Mouse (Mus musculus) heart, embryonic 13.5 days (tissue): ENCODE data around the gene Strn3. TPM values are rescaled to one million over a fixed set of nuclear protein-coding genes. Genes with fewer than 3 reads are reported as not detected.
"Not testable (repeated sequence)": the region's sequence is repeated elsewhere in the genome, so short reads cannot be mapped to it uniquely, and the experiment has no call there.

Experiments used
- ATAC-seq: fragments of 200-750 bp; cut with Nextera tagmentation; 2 replicates; pipeline ENCODE4 v1.8.0; 2017; ENCODE audit warnings: moderate TSS enrichment; ENCODE audit not compliant: insufficient number of reproducible peaks, low FRiP score, low TSS enrichment; ENCODE audit errors: extremely low read depth
- H3K27ac ChIP-seq: fragments of 300-500 bp; sonication (generic); replicated peaks from 2 replicates; pipeline ENCODE4 v1.5.1; 2015; ENCODE audit warnings: moderate library complexity, mild to moderate bottlenecking, inconsistent platforms
- H3K27me3 ChIP-seq: fragments of 300-500 bp; sonication (generic); replicated peaks from 2 replicates; pipeline ENCODE4 v1.6.1; 2015; ENCODE audit warnings: mild to moderate bottlenecking, inconsistent platforms
- H3K36me3 ChIP-seq: fragments of 300-500 bp; sonication (generic); 2 replicates; pipeline ENCODE4 v1.6.1; 2015; ENCODE audit warnings: mild to moderate bottlenecking, inconsistent platforms
- H3K4me1 ChIP-seq: fragments of 300-500 bp; sonication (generic); 2 replicates; pipeline ENCODE4 v1.6.1; 2015; ENCODE audit warnings: inconsistent platforms
- H3K4me2 ChIP-seq: fragments of 300-500 bp; sonication (generic); 2 replicates; pipeline ENCODE4 v1.6.1; 2015; ENCODE audit warnings: inconsistent platforms, mild to moderate bottlenecking, moderate library complexity
- H3K4me3 ChIP-seq: fragments of 300-500 bp; sonication (generic); 2 replicates; pipeline ENCODE4 v1.5.1; 2015; ENCODE audit warnings: moderate library complexity, mild to moderate bottlenecking, inconsistent platforms
- H3K9ac ChIP-seq: fragments of 300-500 bp; sonication (generic); 2 replicates; pipeline ENCODE4 v1.6.1; 2015; ENCODE audit warnings: inconsistent platforms, mild to moderate bottlenecking, moderate library complexity
- H3K9me3 ChIP-seq: fragments of 300-500 bp; sonication (generic); 2 replicates; pipeline ENCODE4 v1.6.1; 2016; ENCODE audit warnings: inconsistent platforms
- WGBS: fragments of 180-500 bp; shearing (Covaris S2); methylation state at CpG from one replicate; pipeline ENCODE4 v1.1.7; 2015; ENCODE audit warnings: mixed read lengths; 5-methylcytosine and 5-hydroxymethylcytosine counted together
- polyA plus RNA-seq: library from polyadenylated mRNA; unstranded; fragments of >200 nt; fragmentation: Nextera tagmentation; extraction: Ambion mirVana; gene quantifications from 2 replicates; pipeline ENCODE4 v1.2.1, GENCODE M21; 2015

The Strn3 gene
- polyA plus RNA-seq, 1 experiment from 2014 or later: 37.3 TPM

GRCm38 (mm10) chr12:51603306-51603705 is 88.4 kb downstream of the Strn3 start:
- H3K36me3 ChIP-seq: peaks cover 37% of the 10 kb centered on the region
- 92% methylated on average over 10 of the region's 10 CpGs for WGBS
- no peak overlapping the region for H3K4me2 ChIP-seq
- no peaks in the 10 kb centered on the region for H3K4me1 ChIP-seq
- H3K9me3 ChIP-seq: no peaks in the 10 kb centered on the region
- ATAC-seq: no peak
- H3K27ac ChIP-seq: no peak overlapping the region
- no peaks in the 10 kb centered on the region for H3K27me3 ChIP-seq
- no peak overlapping the region for H3K9ac ChIP-seq
- no peak overlapping the region for H3K4me3 ChIP-seq

GRCm38 (mm10) chr12:51594030-51594470 is 97.6 kb downstream of the Strn3 start:
- H3K27me3 ChIP-seq: peaks cover 71% of the 10 kb centered on the region
- peak overlapping the region; percentile 77 for H3K9ac ChIP-seq

GRCm38 (mm10) chr12:51593229-51594029 is 98.3 kb downstream of the Strn3 start, which contains the start of gene Coch:
Gene Coch (plus strand): TSS chr12:51593341.
- H3K27ac ChIP-seq: no peak within 1 kb of the TSS
- H3K4me1 ChIP-seq: peaks cover 14% of the 10 kb centered on the region
- H3K36me3 ChIP-seq: no peaks in the 10 kb centered on the region
- peak; percentile 46 for ATAC-seq
- H3K9me3 ChIP-seq: no peaks in the 10 kb centered on the region
- peak within 1 kb of the TSS; percentile 77 for H3K9ac ChIP-seq
- peak within 1 kb of the TSS; percentile 75 for H3K4me3 ChIP-seq
- peak within 1 kb of the TSS; percentile 99 for H3K4me2 ChIP-seq
- under 1% methylated on average over 76 of the region's 79 CpGs for WGBS
- peaks cover 71% of the 10 kb centered on the region for H3K27me3 ChIP-seq

More at GRCm38 (mm10) chr12:51594030-51594470, 97.6 kb downstream of the Strn3 start:
- Histone ChIP-seq H3K4me3 (peak overlapping the region; percentile 75), H3K4me1 (peaks cover 14% of the 10 kb centered on the region), H3K4me2 (peak overlapping the region; percentile 99), H3K27ac (no peak overlapping the region), H3K36me3 (no peaks in the 10 kb centered on the region), H3K9me3 (no peaks in the 10 kb centered on the region)
- WGBS: 4% methylated on average over 18 of the region's 18 CpGs
- ATAC-seq: no peak

- no peak overlapping the region for H3K27ac ChIP-seq
- H3K9me3 ChIP-seq: no peaks in the 10 kb centered on the region
- peaks cover 70% of the 10 kb centered on the region for H3K27me3 ChIP-seq
- WGBS: under 1% methylated on average over 21 of the region's 21 CpGs
- peak overlapping the region; percentile 77 for H3K9ac ChIP-seq
- peak overlapping the region; percentile 99 for H3K4me2 ChIP-seq
- H3K36me3 ChIP-seq: no peaks in the 10 kb centered on the region
- no peak; the same call in 1 of the 2 replicates for ATAC-seq
- peak overlapping the region; percentile 75 for H3K4me3 ChIP-seq
- peaks cover 14% of the 10 kb centered on the region for H3K4me1 ChIP-seq
Observed at GRCm38 (mm10) chr12:51592888-51593228, 98.8 kb downstream of the Strn3 start.

- Histone ChIP-seq H3K27me3 (peaks cover 65% of the 10 kb centered on the region), H3K4me3 (no peak overlapping the region), H3K4me1 (peaks cover 14% of the 10 kb centered on the region), H3K36me3 (no peaks in the 10 kb centered on the region), H3K9me3 (no peaks in the 10 kb centered on the region), H3K27ac (no peak overlapping the region), H3K4me2 (no peak overlapping the region), H3K9ac (no peak overlapping the region)
- WGBS: 51% methylated on average over 8 of the region's 8 CpGs
- ATAC-seq: no peak
Observed at GRCm38 (mm10) chr12:51591921-51592320, 99.8 kb downstream of the Strn3 start.

- ATAC-seq: no peak
- no peak overlapping the region for H3K9ac ChIP-seq
- H3K27me3 ChIP-seq: peaks cover 39% of the 10 kb centered on the region
- 79% methylated on average over 5 of the region's 5 CpGs for WGBS
- H3K4me2 ChIP-seq: no peak overlapping the region
- H3K27ac ChIP-seq: no peak overlapping the region
- H3K4me1 ChIP-seq: peaks cover 13% of the 10 kb centered on the region
- peaks cover 7% of the 10 kb centered on the region for H3K9me3 ChIP-seq
- no peaks in the 10 kb centered on the region for H3K36me3 ChIP-seq
- H3K4me3 ChIP-seq: no peak overlapping the region
Observed at GRCm38 (mm10) chr12:51589263-51589662, 102.4 kb downstream of the Strn3 start.

- not testable (repeated sequence) for H3K4me3 ChIP-seq, H3K4me2 ChIP-seq, H3K27me3 ChIP-seq, H3K36me3 ChIP-seq, H3K9me3 ChIP-seq, ATAC-seq, H3K9ac ChIP-seq, H3K4me1 ChIP-seq, H3K27ac ChIP-seq
- 78% methylated on average over 2 of the region's 2 CpGs for WGBS
Observed at GRCm38 (mm10) chr12:51577816-51578215, 113.9 kb downstream of the Strn3 start.

- Histone ChIP-seq H3K27me3 (no peaks in the 10 kb centered on the region), H3K9ac (no peak overlapping the region), H3K36me3 (no peaks in the 10 kb centered on the region), H3K27ac (no peak overlapping the region), H3K4me1 (peaks cover 4% of the 10 kb centered on the region; the same call in 1 of the 2 replicates), H3K4me2 (no peak overlapping the region), H3K4me3 (no peak overlapping the region), H3K9me3 (no peaks in the 10 kb centered on the region)
- 65% methylated on average over 4 of the region's 4 CpGs for WGBS
- ATAC-seq: no peak
Observed at GRCm38 (mm10) chr12:51572651-51573050, 119.0 kb downstream of the Strn3 start.

- H3K4me3 ChIP-seq: no peak overlapping the region
- no peaks in the 10 kb centered on the region for H3K36me3 ChIP-seq
- no peak overlapping the region for H3K27ac ChIP-seq
- H3K9me3 ChIP-seq: peaks cover 6% of the 10 kb centered on the region
- peaks cover 11% of the 10 kb centered on the region for H3K4me1 ChIP-seq
- H3K4me2 ChIP-seq: no peak overlapping the region
- ATAC-seq: no peak
- WGBS: 61% methylated on average over 7 of the region's 7 CpGs
- H3K27me3 ChIP-seq: no peaks in the 10 kb centered on the region
- no peak overlapping the region for H3K9ac ChIP-seq
Observed at GRCm38 (mm10) chr12:51569944-51570343, 121.8 kb downstream of the Strn3 start.

- Histone ChIP-seq H3K27ac (no peak overlapping the region), H3K4me3 (no peak overlapping the region), H3K9ac (no peak overlapping the region), H3K9me3 (peaks cover 6% of the 10 kb centered on the region), H3K27me3 (no peaks in the 10 kb centered on the region), H3K36me3 (no peaks in the 10 kb centered on the region), H3K4me1 (peaks cover 11% of the 10 kb centered on the region), H3K4me2 (no peak overlapping the region)
- no peak for ATAC-seq
- WGBS: 73% methylated on average over 8 of the region's 8 CpGs
Observed at GRCm38 (mm10) chr12:51569472-51569871, 122.2 kb downstream of the Strn3 start.

- 0 out of 2 replicates have a peak overlapping the region, but pooled peaks have one; percentile 3 for H3K4me3 ChIP-seq
- no peak overlapping the region for H3K9ac ChIP-seq
- H3K27me3 ChIP-seq: no peaks in the 10 kb centered on the region
- H3K4me1 ChIP-seq: peaks cover 11% of the 10 kb centered on the region
- peaks cover 6% of the 10 kb centered on the region for H3K9me3 ChIP-seq
- WGBS: 35% methylated on average over 7 of the region's 7 CpGs
- no peak for ATAC-seq
- H3K36me3 ChIP-seq: no peaks in the 10 kb centered on the region
- H3K4me2 ChIP-seq: peak overlapping the region; percentile 41
- no peak overlapping the region for H3K27ac ChIP-seq
Observed at GRCm38 (mm10) chr12:51567225-51567624, 124.5 kb downstream of the Strn3 start.

GRCm38 (mm10) chr12:51561416-51561815 is 130.3 kb downstream of the Strn3 start:
- Histone ChIP-seq H3K27ac (no peak overlapping the region), H3K4me2 (no peak overlapping the region), H3K36me3 (no peaks in the 10 kb centered on the region), H3K4me3 (no peak overlapping the region), H3K4me1 (no peaks in the 10 kb centered on the region), H3K9me3 (peaks cover 6% of the 10 kb centered on the region), H3K9ac (no peak overlapping the region), H3K27me3 (no peaks in the 10 kb centered on the region)
- no peak for ATAC-seq
- 76% methylated on average over 9 of the region's 9 CpGs for WGBS
